Mouse (Mus musculus): ENCODE measurements around the gene Inafm2. TPM values are rescaled to one million over a fixed set of nuclear protein-coding genes. Genes with fewer than 3 reads are reported as not detected.

Gene Inafm2
- 1 to 10 TPM; 3.8 to 4.9 TPM for total RNA-seq (2021)
- long read RNA-seq, experiment 1, partial matches to known transcripts: 0 of 1 reads
- long read RNA-seq, experiment 1, other reads (novel, unspliced or antisense): 0 of 1 reads
- long read RNA-seq, experiment 2, partial matches to known transcripts: 0 of 3 reads
- long read RNA-seq, experiment 2, other reads (novel, unspliced or antisense): 0 of 3 reads

DNA sequence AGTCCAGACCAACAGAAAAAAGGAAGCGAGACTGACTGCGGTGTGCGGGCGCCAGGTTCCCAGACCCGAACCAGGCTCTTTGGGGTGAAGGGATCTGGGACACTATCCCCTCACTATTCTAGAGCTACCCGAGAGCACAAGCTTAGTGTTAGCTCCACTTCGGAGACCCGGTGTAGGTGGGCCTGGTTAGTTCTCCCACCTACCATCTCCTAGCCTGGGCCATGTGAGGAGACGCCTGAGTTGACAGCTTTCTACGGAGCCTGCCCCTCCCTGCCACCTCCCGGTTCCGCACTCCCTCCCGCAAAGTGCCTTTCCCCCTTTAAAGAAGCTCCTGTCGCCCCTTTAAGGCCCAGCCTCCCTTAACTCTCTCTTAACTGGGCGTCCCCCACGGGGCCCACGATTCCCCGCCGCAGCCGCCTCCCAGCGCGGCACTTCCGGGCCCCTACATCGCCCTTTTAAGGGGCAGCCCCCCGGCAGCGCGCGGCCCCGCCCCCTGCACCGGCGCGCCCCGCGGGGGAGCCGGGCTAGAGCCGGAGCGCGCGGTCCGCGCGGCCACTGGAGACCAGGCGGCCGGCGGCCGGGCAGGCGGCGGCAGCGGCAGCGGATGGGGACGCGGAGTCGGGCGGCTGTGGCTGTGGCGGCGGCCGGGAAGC is at the start of gene Inafm2:
Gene Inafm2, plus strand, starts transcription at position 527 of the 653 bp plus-strand sequence.
- peak; percentile 77 to 88 for DNase-seq
- intact Hi-C loops (cut with DNase I): loop anchor here (2.0 kb wide), 1 partner anchor 137 kb away; no protein-coding TSS in a partner anchor

DNA sequence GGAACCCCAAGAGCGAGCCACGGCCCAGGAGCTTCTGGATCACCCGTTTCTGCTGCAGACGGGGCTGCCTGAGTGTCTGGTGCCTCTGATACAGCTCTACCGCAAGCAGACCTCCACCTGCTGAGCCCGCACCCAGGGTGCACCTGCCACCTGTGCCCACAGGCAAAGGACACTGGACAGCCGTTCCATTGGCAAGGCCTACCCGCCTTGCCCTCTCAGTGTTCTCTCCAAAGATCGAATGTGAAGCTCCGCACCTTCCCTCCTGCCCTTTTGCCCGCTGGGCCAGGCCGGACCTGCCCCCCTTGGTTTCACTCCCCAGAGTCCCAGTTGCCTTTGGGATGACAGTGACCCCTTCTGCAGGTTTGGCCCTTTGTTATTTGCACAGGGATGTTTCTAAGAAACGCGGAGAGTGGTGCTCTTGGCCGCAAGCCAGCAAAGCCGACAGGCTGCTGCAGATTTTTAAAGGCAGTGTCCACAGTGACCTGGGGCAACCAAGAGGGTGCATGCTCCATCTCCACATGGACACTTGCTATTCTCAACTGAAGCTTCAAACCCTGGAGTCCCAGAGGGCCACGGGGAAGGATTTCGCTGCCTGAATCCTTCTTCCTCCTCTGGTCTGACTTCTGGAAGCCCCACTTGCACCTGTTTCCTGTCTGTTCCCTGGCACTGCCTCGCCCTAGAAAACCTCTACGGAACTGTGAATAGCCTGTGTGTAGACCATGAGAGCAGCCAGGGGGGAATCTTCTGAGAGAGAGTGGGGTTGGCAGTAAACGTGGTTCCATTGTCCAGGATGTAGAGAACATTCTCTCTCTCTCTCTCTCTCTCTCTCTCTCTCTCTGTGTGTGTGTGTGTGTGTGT is 48.9 kb upstream of the Inafm2 start:
- DNase-seq: no peak
- intact Hi-C loops (cut with DNase I): no loop called here

DNA sequence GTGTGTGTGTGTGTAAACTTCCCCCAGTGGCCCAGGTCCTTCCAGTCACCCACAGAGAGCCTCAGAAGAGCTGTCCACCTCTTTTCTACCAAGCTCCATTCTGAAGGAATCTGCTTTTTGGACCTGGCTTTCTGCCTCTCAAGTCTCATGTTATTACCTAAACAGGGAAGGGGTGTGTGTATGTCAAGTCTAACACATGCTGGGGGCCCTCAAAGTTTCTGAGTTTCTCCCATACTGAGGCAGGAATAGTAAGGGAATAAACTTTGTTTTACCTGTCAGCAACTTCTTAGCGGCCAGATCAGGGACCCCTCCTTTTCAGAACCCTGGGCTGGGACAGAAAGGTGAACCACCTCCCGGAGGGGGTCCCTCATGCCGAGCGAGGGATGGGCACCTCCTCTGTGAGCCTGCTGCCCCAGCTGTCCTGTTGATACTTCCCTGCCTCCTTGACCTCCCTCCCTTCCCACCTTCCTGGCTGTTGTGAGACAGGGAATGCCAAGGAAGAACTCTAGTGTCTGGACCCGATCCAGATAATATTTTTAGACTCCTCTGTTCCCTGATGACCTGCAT is 48.2 kb upstream of the Inafm2 start:
- intact Hi-C loops (cut with DNase I): no loop called here

GRCm38 (mm10) chr2:118697955-118698354 is 47.6 kb upstream of the Inafm2 start:
- intact Hi-C loops (cut with DNase I): no loop called here
- no peak for DNase-seq

More for the DNA sequence above, 48.2 kb upstream of the Inafm2 start:
- no peak for DNase-seq

- DNase-seq: peak; percentile 72 to 80
- intact Hi-C loops (cut with DNase I): loop anchor here (1.0 to 5.0 kb wide), 2 partner anchors 30 to 77 kb away; partner anchors contain the start of gene Disp2
Observed at GRCm38 (mm10) chr2:118700179-118701062, 45.1 kb upstream of the Inafm2 start.

DNA sequence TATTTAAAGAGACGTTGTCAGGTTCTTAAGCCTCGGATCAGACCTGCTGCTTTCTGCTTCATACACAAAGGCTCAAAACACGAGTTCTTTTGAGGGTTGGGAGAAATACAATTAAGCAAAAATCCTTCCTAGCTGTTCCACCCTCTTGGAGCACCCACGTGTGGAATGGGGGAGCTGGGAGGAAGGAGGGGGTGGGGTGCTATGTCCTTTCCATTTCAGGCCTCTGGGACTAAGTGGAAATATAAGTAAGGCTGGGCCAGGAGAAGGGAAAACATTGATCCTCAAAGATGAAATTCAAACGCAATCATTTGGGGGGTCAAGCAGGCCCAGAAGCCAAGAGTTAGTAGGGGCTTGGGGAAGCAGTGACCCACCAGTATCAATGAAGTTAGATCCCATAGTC is 44.4 kb upstream of the Inafm2 start:
- DNase-seq: no peak
- intact Hi-C loops (cut with DNase I): loop anchor here (5.0 kb wide), 1 partner anchor 76 kb away; the partner anchor contains the start of gene Disp2

GRCm38 (mm10) chr2:118701971-118702882 is 43.3 kb upstream of the Inafm2 start:
- intact Hi-C loops (cut with DNase I): loop anchor here (5.0 kb wide), 1 partner anchor 75 kb away; the partner anchor contains the start of gene Disp2
- DNase-seq: no peak

GRCm38 (mm10) chr2:118702883-118703761 is 42.4 kb upstream of the Inafm2 start:
- intact Hi-C loops (cut with DNase I): loop anchor here (5.0 kb wide), 1 partner anchor 74 kb away; the partner anchor contains the start of gene Disp2
- peak in 1 of 2 experiments; percentile 37 for DNase-seq

- intact Hi-C loops (cut with DNase I): loop anchor here (5.0 kb wide), 1 partner anchor 73 kb away; the partner anchor contains the start of gene Disp2
- DNase-seq: no peak
Observed at GRCm38 (mm10) chr2:118703913-118704730, 41.4 kb upstream of the Inafm2 start, which contains the start of gene Ankrd63. Gene Ankrd63 (minus strand): TSS chr2:118703963.

- intact Hi-C loops (cut with DNase I): no loop called here
- DNase-seq: no peak
Observed at GRCm38 (mm10) chr2:118706436-118706835, 39.1 kb upstream of the Inafm2 start.

- intact Hi-C loops (cut with DNase I): no loop called here
- no peak for DNase-seq
Observed at GRCm38 (mm10) chr2:118708472-118708871, 37.1 kb upstream of the Inafm2 start.

- no peak for DNase-seq
- intact Hi-C loops (cut with DNase I): no loop called here
Observed at GRCm38 (mm10) chr2:118709655-118710221, 35.8 kb upstream of the Inafm2 start.

GRCm38 (mm10) chr2:118711038-118711494 is 34.5 kb upstream of the Inafm2 start:
- intact Hi-C loops (cut with DNase I): no loop called here
- no peak for DNase-seq

GRCm38 (mm10) chr2:118713631-118714030 is 31.9 kb upstream of the Inafm2 start:
- intact Hi-C loops (cut with DNase I): no loop called here
- DNase-seq: no peak

DNA sequence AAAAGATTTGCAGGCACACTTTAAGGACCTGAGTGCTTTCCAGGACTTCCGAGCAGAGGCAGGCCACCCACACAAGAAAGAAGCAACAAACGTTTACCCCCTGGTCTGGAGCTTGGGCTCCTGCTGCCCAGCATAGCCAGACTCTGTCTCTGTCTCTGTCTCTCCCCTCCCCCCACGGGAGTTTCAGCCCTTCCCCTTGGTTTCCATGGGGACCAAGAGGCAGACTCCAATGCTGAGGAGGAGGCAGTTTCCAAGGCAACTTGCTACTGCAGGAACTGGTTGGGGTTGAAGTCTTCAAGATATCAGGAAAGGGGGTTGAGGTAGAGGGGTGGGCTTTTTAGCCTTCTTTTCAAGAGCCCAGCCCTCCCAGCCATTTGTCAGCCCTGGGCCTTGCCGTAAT is 31.3 kb upstream of the Inafm2 start:
- DNase-seq: no peak
- intact Hi-C loops (cut with DNase I): no loop called here

- intact Hi-C loops (cut with DNase I): no loop called here
- DNase-seq: peak in 1 of 2 experiments; percentile 23
Observed at GRCm38 (mm10) chr2:118716677-118717076, 28.9 kb upstream of the Inafm2 start.
